9 mouse cellular contexts compared by ENCODE assay signal in the genomic region with DNA sequence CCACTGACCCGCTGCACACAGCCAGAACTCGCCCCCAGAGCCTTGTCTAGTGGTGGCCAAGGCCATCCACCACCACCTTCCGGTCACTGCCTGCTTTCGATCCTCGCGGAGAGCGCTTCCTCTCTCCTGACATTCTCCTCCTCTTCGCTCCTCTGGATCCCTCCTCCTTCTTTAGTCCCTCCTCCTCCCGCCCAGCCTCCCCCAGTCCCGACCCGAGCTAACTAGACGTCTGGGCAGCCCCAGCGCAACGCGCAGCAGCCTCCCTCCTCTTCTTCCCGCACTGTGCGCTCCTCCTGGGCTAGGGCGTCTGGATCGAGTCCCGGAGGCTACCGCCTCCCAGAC. TPM values are rescaled to one million over a fixed set of nuclear protein-coding genes. Genes with fewer than 3 reads are reported as not detected.
DNase-seq lines count a peak whose midpoint lies in the region; ATAC-seq lines count a peak whose summit lies in the region.
"Had no signal": no experiment of that assay in that cellular context is flagged by ENCODE, and none has a peak within 500 bp of the region (broad histone marks: within the 10 kb centered on the region; RNA-seq: fewer than 3 reads in every experiment).

TSS of gene Egfr (plus strand) at position 197 of the 342 bp plus-strand sequence.

- H3K9ac ChIP-seq in neural tube, embryonic 11.5 days (ENCODE audit: low read length), result peak within 1 kb of the TSS; percentile 45
- H3K9ac ChIP-seq in embryonic facial prominence, embryonic 14.5 days (ENCODE audit: low read depth, low read length), result peak within 1 kb of the TSS; percentile 77
- H3K9ac ChIP-seq in heart, embryonic 12.5 days, result peak within 1 kb of the TSS; percentile 64
- peak within 1 kb of the TSS; percentile 44 for H3K9ac ChIP-seq in kidney, embryonic 15.5 days
- peak within 1 kb of the TSS; percentile 17; the same call in 1 of the 2 replicates for H3K9ac ChIP-seq in liver, embryonic 12.5 days
- H3K9ac ChIP-seq in neural tube, embryonic 12.5 days, result peak within 1 kb of the TSS; percentile 54

- H3K4me3 ChIP-seq in neural tube, embryonic 11.5 days (ENCODE audit: low read depth, low read length), result peak within 1 kb of the TSS; percentile 47
- H3K4me3 ChIP-seq in embryonic facial prominence, embryonic 14.5 days (ENCODE audit: low read depth, low read length), result peak within 1 kb of the TSS; percentile 76
- peak within 1 kb of the TSS; percentile 67 for H3K4me3 ChIP-seq in heart, embryonic 12.5 days
- peak within 1 kb of the TSS; percentile 60 for H3K4me3 ChIP-seq in kidney, embryonic 15.5 days (replicated peaks)
- peak within 1 kb of the TSS; percentile 50 for H3K4me3 ChIP-seq in liver, embryonic 12.5 days
- peak within 1 kb of the TSS; percentile 55 for H3K4me3 ChIP-seq in neural tube, embryonic 12.5 days

- no peaks in the 10 kb centered on the region for H3K36me3 ChIP-seq in neural tube, embryonic 11.5 days (ENCODE audit: control insufficient read depth, insufficient read depth, low read length)
- no peaks in the 10 kb centered on the region for H3K36me3 ChIP-seq in embryonic facial prominence, embryonic 14.5 days (ENCODE audit: control insufficient read depth, insufficient read depth, low read length)
- no peaks in the 10 kb centered on the region for H3K36me3 ChIP-seq in heart, embryonic 12.5 days
- no peaks in the 10 kb centered on the region for H3K36me3 ChIP-seq in kidney, embryonic 15.5 days
- H3K36me3 ChIP-seq in liver, embryonic 12.5 days, result no peaks in the 10 kb centered on the region
- no peaks in the 10 kb centered on the region for H3K36me3 ChIP-seq in neural tube, embryonic 12.5 days

- ATAC-seq in neural tube, embryonic 11.5 days (ENCODE audit: insufficient read depth, low FRiP score, low TSS enrichment), result peak; percentile 77
- peak; percentile 94 for ATAC-seq in embryonic facial prominence, embryonic 14.5 days (ENCODE audit: low read depth)
- ATAC-seq in heart, embryonic 12.5 days (ENCODE audit: insufficient number of reproducible peaks, low FRiP score), result peak; percentile 82
- ATAC-seq in kidney, embryonic 15.5 days (replicated peaks; ENCODE audit: low FRiP score), result peak; percentile 93
- peak; percentile 73 for ATAC-seq in liver, embryonic 12.5 days
- peak; percentile 84 for ATAC-seq in neural tube, embryonic 12.5 days (ENCODE audit: low FRiP score, low read depth)

- DNase-seq in neural tube, embryonic 11.5 days (ENCODE audit: low spot score), result no peak
- no peak for DNase-seq in neural tube, embryonic 10.5 days (ENCODE audit: extremely low spot score, low spot score)
- DNase-seq in embryonic facial prominence, embryonic 14.5 days (ENCODE audit: low spot score), result peak; percentile 85
- DNase-seq in yolk sac, embryonic 10.5 days (ENCODE audit: low spot score), result peak; percentile 84

- WGBS in neural tube, embryonic 11.5 days, result 1% methylated on average over 20 of the region's 21 CpGs
- WGBS in embryonic facial prominence, embryonic 14.5 days, result under 1% methylated on average over 20 of the region's 21 CpGs
- 0% methylated on average over 21 of the region's 21 CpGs for WGBS in heart, embryonic 12.5 days
- 0% methylated on average over 21 of the region's 21 CpGs for WGBS in kidney, embryonic 15.5 days
- 1% methylated on average over 21 of the region's 21 CpGs for WGBS in liver, embryonic 12.5 days (ENCODE audit: insufficient replicate concordance)
- WGBS in neural tube, embryonic 12.5 days, result under 1% methylated on average over 21 of the region's 21 CpGs

- H3K27ac ChIP-seq in neural tube, embryonic 11.5 days (ENCODE audit: low read depth, low read length), result no peak within 1 kb of the TSS
- H3K27ac ChIP-seq in embryonic facial prominence, embryonic 14.5 days (replicated peaks; ENCODE audit: low read depth, low read length), result no peak within 1 kb of the TSS
- no peak within 1 kb of the TSS for H3K27ac ChIP-seq in heart, embryonic 12.5 days (ENCODE audit: poor library complexity, severe bottlenecking)
- H3K27ac ChIP-seq in kidney, embryonic 15.5 days, result peak within 1 kb of the TSS; percentile 29; the same call in 1 of the 2 replicates
- H3K27ac ChIP-seq in liver, embryonic 12.5 days, result no peak within 1 kb of the TSS
- H3K27ac ChIP-seq in neural tube, embryonic 12.5 days, result no peak within 1 kb of the TSS

- H3K9me3 ChIP-seq in neural tube, embryonic 11.5 days (ENCODE audit: control insufficient read depth, low read length), result no peaks in the 10 kb centered on the region
- H3K9me3 ChIP-seq in embryonic facial prominence, embryonic 14.5 days (ENCODE audit: control insufficient read depth, low read length), result no peaks in the 10 kb centered on the region
- no peaks in the 10 kb centered on the region for H3K9me3 ChIP-seq in heart, embryonic 12.5 days (replicated peaks)
- no peaks in the 10 kb centered on the region for H3K9me3 ChIP-seq in kidney, embryonic 15.5 days (replicated peaks)
- no peaks in the 10 kb centered on the region for H3K9me3 ChIP-seq in liver, embryonic 12.5 days (replicated peaks)
- H3K9me3 ChIP-seq in neural tube, embryonic 12.5 days, result no peaks in the 10 kb centered on the region

- H3K27me3 ChIP-seq in neural tube, embryonic 11.5 days (ENCODE audit: control insufficient read depth, insufficient read depth, low read length), result peaks cover 30% of the 10 kb centered on the region
- H3K27me3 ChIP-seq in embryonic facial prominence, embryonic 14.5 days (replicated peaks; ENCODE audit: control insufficient read depth, insufficient read depth, low read length), result peaks cover 11% of the 10 kb centered on the region
- H3K27me3 ChIP-seq in heart, embryonic 12.5 days (replicated peaks), result peaks cover 48% of the 10 kb centered on the region
- H3K27me3 ChIP-seq in kidney, embryonic 15.5 days, result peaks cover 39% of the 10 kb centered on the region
- H3K27me3 ChIP-seq in liver, embryonic 12.5 days (replicated peaks), result peaks cover 51% of the 10 kb centered on the region
- H3K27me3 ChIP-seq in neural tube, embryonic 12.5 days (replicated peaks), result peaks cover 36% of the 10 kb centered on the region
- H3K27me3 ChIP-seq: CH12.LX had no signal

- no peaks in the 10 kb centered on the region for H3K4me1 ChIP-seq in neural tube, embryonic 11.5 days (ENCODE audit: control insufficient read depth, insufficient read depth, low read length)
- H3K4me1 ChIP-seq in embryonic facial prominence, embryonic 14.5 days (ENCODE audit: control insufficient read depth, insufficient read depth, low read length), result peaks cover 3% of the 10 kb centered on the region; the same call in 1 of the 2 replicates
- no peaks in the 10 kb centered on the region; the same call in 1 of the 2 replicates for H3K4me1 ChIP-seq in heart, embryonic 12.5 days (replicated peaks)
- peaks cover 22% of the 10 kb centered on the region for H3K4me1 ChIP-seq in kidney, embryonic 15.5 days
- H3K4me1 ChIP-seq in liver, embryonic 12.5 days, result 0 out of 2 replicates have a peak, but pooled peaks cover 2% of the 10 kb centered on the region
- peaks cover 8% of the 10 kb centered on the region for H3K4me1 ChIP-seq in neural tube, embryonic 12.5 days

- peak within 1 kb of the TSS; percentile 94 for H3K4me2 ChIP-seq in neural tube, embryonic 11.5 days (ENCODE audit: low read depth)
- peak within 1 kb of the TSS; percentile 89 for H3K4me2 ChIP-seq in embryonic facial prominence, embryonic 14.5 days (ENCODE audit: low read depth, low read length)
- peak within 1 kb of the TSS; percentile 87 for H3K4me2 ChIP-seq in heart, embryonic 12.5 days
- peak within 1 kb of the TSS; percentile 97 for H3K4me2 ChIP-seq in kidney, embryonic 15.5 days
- H3K4me2 ChIP-seq in liver, embryonic 12.5 days, result peak within 1 kb of the TSS; percentile 66
- peak within 1 kb of the TSS; percentile 96 for H3K4me2 ChIP-seq in neural tube, embryonic 12.5 days (replicated peaks)

RNA-seq across cellular contexts. Expression of gene Egfr, which starts in this region (rescaled TPM):
- 2.6 and 4.9 TPM in 2 replicates for polyA plus RNA-seq in neural tube, embryonic 11.5 days (2014; fragmentation: Nextera tagmentation; extraction: Ambion mirVana)
- 25.4 and 27.0 TPM in 2 replicates for polyA plus RNA-seq in embryonic facial prominence, embryonic 14.5 days (2014; fragmentation: Nextera tagmentation; extraction: Ambion mirVana)
- 2.4 and 2.6 TPM in 2 replicates for polyA plus RNA-seq in heart, embryonic 12.5 days (2016; fragmentation: Nextera tagmentation; extraction: Ambion mirVana)
- polyA plus RNA-seq in kidney, embryonic 15.5 days (2015; fragmentation: Nextera tagmentation; extraction: Ambion mirVana), result 5.6 and 7.7 TPM in 2 replicates
- 1.4 and 1.7 TPM in 2 replicates for polyA plus RNA-seq in liver, embryonic 12.5 days (2016; fragmentation: Nextera tagmentation; extraction: Ambion mirVana)
- 3.4 and 4.4 TPM in 2 replicates for polyA plus RNA-seq in neural tube, embryonic 12.5 days (2016; fragmentation: Nextera tagmentation; extraction: Ambion mirVana)

Comparison
In these comparisons a context has a peak if more than half of its experiments do, and no peak if none do; other contexts are left out.
1. DNase-seq: peak in embryonic facial prominence, embryonic 14.5 days (single experiment) and yolk sac, embryonic 10.5 days (single experiment); none in neural tube, embryonic 11.5 days (single experiment) and neural tube, embryonic 10.5 days (single experiment).
2. H3K9ac ChIP-seq: peak in every context shown above with its lines; median percentile 77 in embryonic facial prominence, embryonic 14.5 days; 64 in heart, embryonic 12.5 days; 54 in neural tube, embryonic 12.5 days; 45 in neural tube, embryonic 11.5 days; 44 in kidney, embryonic 15.5 days; 17 in liver, embryonic 12.5 days.
3. Peak in every context shown above with its lines, with median percentiles within 50 percentile points of each other: ATAC-seq, H3K4me2 ChIP-seq and H3K4me3 ChIP-seq.